20 mouse cellular contexts compared by ENCODE assay signal in the genomic region with DNA sequence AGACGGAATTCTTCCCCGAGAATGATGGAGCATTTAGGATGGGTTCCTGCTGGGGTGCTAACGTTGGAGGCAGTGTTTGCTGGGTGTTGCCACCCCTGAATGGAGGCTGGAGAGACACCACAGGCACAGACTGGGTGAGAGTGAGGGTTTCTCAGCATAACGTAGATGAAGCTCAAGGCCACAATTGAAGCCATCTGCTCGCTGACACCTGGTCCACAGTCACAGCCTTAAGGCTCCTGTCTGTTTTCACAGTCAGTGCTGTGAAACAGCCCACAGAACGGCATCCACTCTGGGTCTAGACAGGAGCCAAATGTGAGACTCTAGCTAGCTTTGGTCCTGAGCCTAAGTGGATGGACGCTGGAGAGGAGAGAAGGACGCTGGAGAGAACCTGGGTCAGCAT. TPM values are rescaled to one million over a fixed set of nuclear protein-coding genes. Genes with fewer than 3 reads are reported as not detected.
"Had no signal": no experiment of that assay in that cellular context is flagged by ENCODE, and none has a peak within 500 bp of the region (broad histone marks: within the 10 kb centered on the region; RNA-seq: fewer than 3 reads in every experiment).

No protein-coding gene starts in this region.

- H3K4me2 ChIP-seq: liver, embryonic 13.5 days; lung, embryonic 15.5 days; midbrain, embryonic 12.5 days; neural tube, embryonic 15.5 days had no signal

- H3K9me3 ChIP-seq: liver, embryonic 13.5 days; lung, embryonic 15.5 days; megakaryocyte, embryonic 14.5 days; midbrain, embryonic 12.5 days; neural tube, embryonic 15.5 days had no signal

- H3K27ac ChIP-seq: kidney, postnatal 0 days; liver, embryonic 13.5 days; lung, embryonic 15.5 days; macrophage; midbrain, embryonic 12.5 days; neural tube, embryonic 15.5 days had no signal

- DNase-seq: kidney, adult 9 months; left cerebral cortex, postnatal 4 days; liver; liver, embryonic 13.5 days; liver, postnatal 0 days; lung, postnatal 14 days; right cerebral cortex, adult 18-20 months; right cerebral cortex, postnatal 25 days; thymus, postnatal 4 days had no signal

- ATAC-seq: liver, postnatal 0 days had no signal

- H3K4me3 ChIP-seq: liver, embryonic 13.5 days; lung, embryonic 15.5 days; megakaryocyte, embryonic 14.5 days; midbrain, embryonic 12.5 days; myocyte; neural tube, embryonic 15.5 days had no signal

- H3K36me3 ChIP-seq: liver, embryonic 13.5 days; lung, embryonic 15.5 days; midbrain, embryonic 12.5 days; neural tube, embryonic 15.5 days had no signal

- H3K9ac ChIP-seq: liver, embryonic 13.5 days; liver, postnatal 0 days; lung, embryonic 15.5 days; midbrain, embryonic 12.5 days; neural tube, embryonic 15.5 days had no signal

RNA-seq across cellular contexts. Expression of gene Bhlha9, which starts 1.9 kb away (rescaled TPM):
- polyA plus RNA-seq: liver, embryonic 13.5 days; lung, embryonic 15.5 days; macrophage; midbrain, embryonic 12.5 days; myocyte; neural tube, embryonic 11.5 days; small intestine, adult 2 months; stomach, embryonic 16.5 days; thymus, postnatal 0 days had no signal

RNA-seq across cellular contexts. Expression of gene Trarg1, which starts 5.4 kb away (rescaled TPM):
- polyA plus RNA-seq: liver, embryonic 13.5 days; macrophage; midbrain, embryonic 12.5 days had no signal
